Mouse (Mus musculus): Measurements from ENCODE around the gene Phf1.
"Not testable (repeated sequence)": the region's sequence is repeated elsewhere in the genome, so short reads cannot be mapped to it uniquely, and the experiment has no call there.

The Phf1 gene

DNA sequence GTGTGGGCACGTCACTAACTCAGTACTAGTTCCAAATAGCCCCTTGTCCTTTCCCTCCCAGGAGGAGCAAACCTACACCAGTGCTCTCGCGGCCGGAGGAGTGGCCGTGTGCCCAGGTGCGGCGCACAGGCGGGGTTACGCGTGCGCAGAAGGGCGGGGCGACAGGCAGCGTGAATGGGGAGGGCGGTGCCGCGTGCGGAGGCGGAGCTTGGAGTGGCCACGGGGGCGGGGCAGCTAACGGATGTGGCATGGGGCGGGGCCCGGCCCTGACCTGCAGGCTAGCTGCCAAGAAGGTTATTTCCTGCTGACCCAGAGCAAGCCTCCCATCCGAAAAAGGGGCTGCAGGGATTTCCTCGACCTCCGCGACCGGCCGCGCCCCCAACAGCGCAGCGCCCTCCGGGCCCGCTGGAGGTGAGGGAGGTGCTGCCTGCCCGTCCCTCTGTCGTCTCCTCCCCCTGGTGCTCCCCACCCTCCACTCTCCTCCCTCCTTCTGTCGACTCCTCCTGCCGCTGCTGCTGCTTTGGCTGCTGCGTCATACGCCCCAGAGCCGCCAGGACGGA lies at the start of gene Phf1:
Phf1 (plus strand) TSS at position 214 of the 560 bp plus-strand sequence.
- peak; percentile 97 for DNase-seq (ENCODE audit: low spot score)

DNA sequence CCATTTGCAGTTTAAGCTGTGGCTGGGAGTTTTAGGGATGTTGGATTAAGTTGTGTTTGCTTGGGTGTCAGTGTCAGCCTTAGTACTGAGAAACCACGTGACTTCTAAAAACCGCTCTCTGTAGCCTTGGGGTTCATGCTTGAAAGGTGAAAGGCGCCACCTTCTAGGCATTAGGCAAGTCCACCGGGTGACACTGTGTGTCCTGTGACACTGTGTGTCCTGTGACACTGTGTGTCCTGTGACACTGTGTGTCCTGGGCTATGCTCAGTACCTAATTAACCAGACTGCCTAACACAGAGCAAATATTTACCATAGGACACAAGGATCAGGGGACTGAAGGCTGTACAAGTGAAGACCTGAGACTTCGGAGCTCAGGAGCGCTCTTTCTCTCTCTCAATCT lies 49.3 kb upstream of the Phf1 start:
- peak; percentile 59 for DNase-seq (ENCODE audit: low spot score)

DNA sequence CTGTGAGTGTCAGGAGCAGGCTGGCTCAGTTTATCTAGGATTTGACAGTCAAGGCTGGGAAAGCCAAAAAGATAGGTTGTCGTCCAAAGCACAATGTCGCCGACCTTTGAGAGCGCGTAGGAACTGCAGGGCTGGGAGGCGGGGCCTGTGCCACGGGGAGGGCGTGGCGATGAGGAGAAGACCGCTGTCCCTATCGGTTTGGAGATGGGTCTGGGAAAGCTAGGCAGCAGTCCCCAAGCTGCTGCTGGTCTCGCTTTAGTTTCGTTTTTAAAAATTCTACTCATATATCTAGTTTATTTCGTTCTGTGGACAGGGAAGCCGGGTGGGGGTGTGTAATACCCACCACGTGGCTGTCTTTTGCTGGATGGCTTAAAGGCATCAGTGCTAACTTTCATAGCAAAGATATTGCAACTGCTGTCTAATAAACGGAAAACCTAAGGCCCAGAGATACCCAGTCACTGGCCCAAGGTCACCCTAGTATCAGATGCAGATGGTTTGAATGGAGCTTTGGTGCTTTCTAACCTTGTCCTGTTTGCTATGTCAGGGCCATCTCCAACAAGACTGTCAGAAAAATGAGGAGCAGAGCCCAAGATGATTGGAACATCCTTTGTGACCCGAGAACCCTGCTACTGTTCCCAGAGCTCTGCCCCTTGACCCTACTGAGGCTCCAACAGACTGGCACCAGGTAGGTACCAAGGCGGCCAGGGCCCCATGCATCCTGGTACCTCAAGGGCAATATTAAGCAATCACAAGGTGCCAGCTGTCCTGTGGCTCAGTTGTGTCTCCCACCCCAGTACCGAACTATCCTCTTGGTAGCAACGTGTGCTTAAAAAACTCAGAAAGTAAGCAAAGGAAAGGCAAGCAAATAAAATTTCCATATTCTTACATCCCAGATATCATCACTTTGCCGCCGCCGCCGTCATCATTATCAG lies 47.6 kb upstream of the Phf1 start:
- peak; percentile 85 for DNase-seq (ENCODE audit: low spot score)

DNA sequence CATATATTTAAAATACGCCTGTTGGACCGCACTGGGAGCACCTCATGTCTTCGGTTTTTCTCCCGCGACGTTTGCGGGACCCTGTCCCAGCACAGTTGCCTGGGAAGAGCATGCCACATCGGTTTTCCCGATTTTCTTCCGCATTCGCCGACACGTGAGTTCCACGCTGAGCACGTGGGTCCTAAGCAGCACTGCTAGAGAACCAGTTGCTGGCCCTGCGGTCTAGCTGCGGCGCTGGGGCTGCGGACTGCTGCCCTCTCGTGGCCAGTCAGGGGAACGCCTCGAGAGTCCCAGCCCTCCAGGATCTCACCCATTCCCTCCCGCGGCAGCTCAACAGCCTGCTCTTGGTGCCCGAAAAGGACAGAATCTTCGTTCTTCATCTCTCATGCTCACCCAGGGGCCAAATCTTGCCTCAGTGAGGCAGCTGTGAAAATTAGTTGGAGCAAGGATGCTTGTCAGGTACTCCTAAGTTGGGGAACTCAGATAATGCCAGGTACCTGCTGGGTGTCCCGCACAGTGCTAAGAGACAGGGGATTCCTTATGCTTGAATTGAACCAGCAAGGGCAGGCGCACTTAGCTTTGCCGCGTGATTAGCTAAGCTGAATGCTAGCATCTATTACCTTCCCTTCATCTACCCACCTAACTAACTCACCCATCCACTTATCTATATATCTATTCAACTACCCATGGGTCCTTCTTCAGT lies 46.7 kb upstream of the Phf1 start:
- DNase-seq (ENCODE audit: low spot score), result peak; percentile 73

DNA sequence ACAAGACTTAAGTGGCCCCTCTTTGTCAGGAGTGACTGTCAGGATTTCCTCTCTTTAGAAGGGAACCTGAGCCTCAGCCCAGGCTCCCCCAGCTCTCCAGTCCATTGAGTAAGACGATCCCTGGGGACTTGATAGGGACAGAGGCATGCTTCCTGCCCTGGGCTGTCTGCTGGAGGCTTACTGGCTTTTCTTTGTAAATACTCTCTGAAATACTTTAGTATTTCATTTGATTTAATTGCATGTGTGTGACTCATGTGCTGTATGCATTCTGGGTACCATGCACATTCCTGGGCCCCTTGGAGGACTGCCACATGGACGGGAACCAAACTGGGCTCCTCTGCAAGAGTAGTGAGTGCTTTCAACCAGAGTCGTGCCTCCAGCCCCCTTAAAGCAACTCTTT lies 44.9 kb upstream of the Phf1 start:
- no peak for DNase-seq (ENCODE audit: low spot score)

DNA sequence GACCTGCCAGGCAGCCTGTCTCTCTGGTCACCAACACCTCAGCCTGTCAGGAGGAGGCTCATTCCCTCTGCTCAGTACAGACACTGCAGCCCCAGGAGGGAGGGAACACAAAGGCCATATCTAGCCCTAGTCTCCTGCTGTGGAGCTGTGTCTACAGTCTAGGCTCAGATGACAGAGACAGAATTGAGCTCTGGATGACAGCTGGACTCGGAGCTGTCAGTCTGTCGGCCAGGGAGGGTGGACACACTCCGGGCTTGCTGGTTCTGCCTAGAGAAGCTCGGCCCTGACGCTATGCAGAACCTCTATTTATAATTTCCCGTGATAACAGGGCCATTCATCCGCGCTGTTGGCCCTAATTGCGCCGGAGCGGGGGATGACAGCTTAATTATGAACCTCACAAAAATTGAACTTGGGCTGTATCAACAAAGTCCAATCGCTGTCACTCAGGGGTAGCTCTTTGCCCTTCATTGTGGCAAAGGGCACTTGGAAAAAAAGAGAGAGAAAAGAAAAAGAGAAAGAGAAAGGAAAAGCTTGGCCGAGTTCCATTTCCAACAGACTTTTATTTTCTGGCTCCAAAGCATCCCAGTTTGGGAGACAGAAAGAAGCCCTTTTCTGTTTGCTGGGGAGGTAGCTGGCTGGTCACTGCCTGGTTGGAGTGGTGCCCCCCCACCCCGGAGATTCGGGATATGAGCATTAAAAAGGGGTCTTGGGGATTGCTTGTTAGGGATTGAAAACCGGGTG lies 40.0 kb upstream of the Phf1 start:
- DNase-seq (ENCODE audit: low spot score), result no peak

DNA sequence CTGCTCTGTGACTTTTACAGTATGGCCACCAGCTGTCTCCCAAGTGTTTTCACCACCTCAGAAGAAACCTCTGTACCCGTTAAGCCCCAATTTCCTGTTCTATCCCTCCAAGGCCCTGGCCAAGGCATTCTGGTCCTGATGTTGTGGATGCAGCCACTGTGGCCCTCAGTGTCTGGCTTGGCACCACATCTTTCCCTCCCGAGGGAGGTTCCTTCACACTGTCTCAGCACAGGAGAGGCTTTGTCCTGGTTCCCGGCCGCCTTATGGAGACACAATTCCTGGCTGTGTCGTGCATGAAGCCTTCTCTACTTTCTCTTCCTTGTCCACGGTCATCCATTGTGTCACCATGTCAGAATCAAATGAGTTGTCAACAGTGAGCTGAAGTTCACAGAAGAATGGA lies 39.4 kb upstream of the Phf1 start:
- no peak for DNase-seq (ENCODE audit: low spot score)

DNA sequence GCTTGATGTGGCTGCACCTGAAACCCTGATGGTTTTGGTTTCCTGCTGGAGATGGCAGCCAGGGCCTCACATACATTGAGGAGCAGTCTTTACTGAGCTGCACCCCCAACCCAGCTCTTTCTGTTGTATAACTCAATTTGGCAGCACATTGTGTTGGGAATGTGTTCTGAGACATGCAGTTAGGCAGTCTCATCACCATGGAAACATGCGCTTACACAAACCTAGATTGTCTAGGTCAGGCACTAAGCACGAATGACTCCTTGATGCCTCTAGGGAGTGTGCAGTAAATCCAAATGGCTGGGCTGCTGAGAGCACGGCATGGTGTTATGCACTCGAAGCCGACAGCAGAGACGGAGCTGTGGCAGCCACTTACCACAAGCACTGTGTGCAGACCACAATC lies 38.5 kb upstream of the Phf1 start:
- no peak for DNase-seq (ENCODE audit: low spot score)

DNA sequence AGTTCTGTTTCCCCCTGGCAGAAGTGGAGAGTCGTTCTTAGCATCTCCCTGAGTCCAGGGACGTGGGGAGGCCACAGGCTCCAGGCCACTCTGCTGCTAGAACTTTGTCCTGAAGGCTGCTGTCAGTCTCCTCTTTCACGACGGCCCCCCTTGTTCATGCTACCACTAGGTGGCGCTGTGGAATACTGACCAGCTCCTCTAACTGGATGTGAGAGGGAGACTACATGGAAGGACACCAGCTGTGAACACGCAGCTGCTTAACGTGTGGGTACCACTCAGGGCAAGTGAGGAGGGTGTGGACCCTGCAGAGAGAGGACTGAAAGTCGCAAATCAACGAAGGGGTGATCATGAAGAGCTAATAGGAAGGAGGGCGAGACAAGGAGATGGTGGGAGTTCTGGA lies 37.3 kb upstream of the Phf1 start:
- no peak for DNase-seq (ENCODE audit: low spot score)

DNA sequence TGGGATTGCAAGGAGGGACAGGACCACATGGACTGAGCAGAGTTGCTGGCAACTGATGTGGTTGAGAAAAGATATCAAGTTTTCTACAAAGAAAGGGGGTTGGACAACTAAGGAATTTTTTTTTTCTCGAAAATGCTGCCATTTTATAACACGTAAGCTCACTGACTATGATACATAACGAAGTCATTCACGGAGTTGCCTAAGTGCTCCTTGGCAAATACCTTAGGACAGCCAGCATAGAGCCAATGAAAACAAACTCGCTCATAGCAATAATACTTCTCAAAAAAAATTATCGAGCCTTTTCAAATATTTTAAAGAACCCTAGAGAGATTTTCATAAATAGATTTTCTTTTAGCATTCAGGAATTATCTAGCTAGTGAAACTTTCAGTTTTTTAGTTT lies 31.9 kb upstream of the Phf1 start:
- no peak for DNase-seq (ENCODE audit: low spot score)

DNA sequence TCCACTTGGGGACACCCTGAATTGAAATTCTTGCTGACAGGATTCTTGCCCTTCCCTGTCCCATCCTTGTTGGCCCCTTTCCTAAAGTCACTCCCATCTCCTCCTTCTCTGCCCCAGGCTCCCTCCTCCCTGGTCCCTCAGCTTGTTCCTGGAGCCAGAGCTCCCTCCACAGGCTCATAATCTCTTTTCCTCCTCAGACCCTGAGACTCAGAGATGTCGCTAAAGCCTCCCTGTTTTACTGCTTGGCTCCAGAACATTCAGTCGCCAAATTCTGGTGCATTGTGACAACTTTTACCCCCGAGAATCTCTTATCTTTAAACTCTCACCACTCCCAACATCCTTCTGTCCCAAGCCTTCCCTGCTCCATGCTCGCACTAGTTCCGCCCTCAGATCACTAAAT lies 28.5 kb upstream of the Phf1 start:
- DNase-seq (ENCODE audit: low spot score), result no peak

DNA sequence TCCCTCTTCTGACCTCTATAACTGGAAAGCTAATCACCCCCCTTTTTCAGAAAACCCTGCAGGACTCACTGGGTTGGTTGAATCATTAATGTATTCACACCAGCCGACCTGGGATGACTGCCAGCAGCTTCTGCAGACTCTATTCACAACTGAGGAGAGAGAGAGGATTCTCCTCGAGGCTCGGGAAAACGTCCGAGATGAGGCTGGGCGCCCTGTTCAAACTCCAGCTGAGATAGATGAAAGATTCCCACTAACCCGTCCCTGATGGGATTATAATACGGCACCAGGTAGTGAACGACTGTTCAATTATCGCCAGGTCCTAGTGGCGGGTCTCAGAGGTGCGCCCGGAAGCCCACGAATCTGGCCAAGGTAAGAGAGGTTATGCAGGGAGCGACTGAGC lies 25.3 kb upstream of the Phf1 start:
- DNase-seq (ENCODE audit: low spot score), result not testable (repeated sequence)

DNA sequence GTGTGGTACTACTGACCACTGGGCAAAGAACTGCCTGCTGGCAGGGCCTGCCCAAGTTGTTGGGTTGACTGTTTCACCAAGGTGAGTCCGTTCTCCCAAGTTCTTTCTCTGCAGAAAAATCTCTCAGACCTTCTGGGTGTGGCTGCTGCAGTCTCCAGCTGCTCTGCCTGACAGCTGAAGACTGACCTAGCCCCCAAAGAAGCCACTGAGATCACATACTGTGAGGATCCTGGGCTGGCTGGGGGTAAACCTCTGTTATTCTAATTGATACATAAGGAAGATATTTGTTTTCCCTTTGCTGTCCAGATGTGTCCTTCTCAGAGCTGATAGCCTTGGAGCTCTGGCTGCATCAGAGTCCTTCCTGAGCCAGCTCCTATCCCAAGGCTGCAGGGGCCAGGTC lies 17.6 kb upstream of the Phf1 start:
- DNase-seq (ENCODE audit: low spot score), result no peak

DNA sequence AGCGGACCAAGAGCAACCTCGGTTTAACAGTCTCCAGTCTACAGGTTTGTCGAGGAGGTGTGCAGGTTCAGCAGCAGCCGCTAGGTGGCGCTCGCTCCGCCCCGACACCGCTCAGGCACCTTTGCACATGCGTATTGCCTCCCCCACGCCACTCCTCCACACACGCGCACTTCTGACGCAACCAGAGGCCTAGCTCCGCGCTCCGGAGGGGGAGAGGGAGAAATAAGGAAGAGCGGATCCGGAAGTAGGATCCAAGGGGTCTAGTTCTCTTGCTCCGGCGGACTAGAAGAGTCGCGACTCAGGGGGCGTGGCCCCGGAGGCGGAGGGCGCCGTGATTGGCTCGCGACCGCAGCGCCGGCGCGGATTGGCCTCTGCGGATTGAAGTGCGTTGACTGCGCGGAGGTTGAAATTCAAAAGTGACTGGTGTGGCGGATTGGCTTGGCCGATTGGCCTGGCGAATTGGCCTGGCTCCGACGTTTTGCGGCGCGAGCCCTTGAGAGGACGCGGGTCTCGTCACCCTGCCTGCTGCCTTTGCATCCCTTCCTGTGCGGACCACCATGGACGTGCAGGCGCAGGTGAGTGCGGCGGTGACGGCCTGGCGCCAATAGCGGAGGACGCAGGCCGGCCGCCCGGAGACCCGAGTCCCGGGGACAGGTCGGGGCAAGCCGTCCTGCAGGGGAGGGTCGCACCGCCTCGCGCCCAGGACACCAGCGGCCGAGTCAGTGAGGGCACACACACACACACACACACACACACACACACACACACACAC lies 16.0 kb upstream of the Phf1 start, which contains the start of gene Kifc5b:
Kifc5b (plus strand) TSS at position 381 of the 772 bp plus-strand sequence.
- peak; percentile 99 for DNase-seq (ENCODE audit: low spot score)

DNA sequence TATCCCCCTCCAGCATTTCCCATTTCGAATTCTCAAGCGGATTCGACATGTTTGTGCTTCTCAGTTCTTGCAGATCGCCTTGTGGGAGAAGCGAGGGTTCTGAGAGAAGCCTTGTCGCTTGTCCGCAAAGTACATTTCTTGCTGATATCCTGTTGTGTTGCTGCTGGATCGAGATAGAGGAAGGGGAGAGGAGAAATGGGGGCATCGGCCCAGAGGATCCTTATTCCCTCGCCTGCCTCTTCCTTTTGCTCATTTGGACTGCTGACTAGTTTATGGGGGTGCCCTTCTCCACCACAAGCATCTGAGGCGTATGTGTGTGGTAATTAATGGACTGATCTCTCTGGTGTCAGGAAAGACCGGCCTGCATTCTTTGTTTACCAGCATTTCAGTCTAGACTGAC lies 15.3 kb upstream of the Phf1 start:
- DNase-seq (ENCODE audit: low spot score), result not testable (repeated sequence)

DNA sequence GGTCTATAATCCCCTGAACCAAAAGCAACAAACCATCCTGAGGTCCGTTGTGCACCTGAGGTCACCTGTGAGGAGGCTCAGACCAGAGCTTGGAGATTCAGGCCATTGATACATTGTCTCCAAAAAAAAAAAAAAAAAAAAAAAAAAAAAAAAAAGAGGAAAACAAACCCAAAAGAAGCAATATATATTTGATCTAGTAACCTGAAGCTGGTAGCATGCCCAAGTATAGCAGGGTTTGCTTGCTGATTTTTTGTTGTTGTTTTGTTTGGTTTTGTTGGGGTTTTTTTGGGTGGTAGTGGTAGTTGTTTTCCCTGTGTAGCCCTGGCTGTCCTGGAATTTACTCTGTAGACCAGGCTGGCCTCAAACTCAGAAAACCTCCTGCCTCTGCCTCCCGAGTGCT lies 14.5 kb upstream of the Phf1 start:
- no peak for DNase-seq (ENCODE audit: low spot score)

DNA sequence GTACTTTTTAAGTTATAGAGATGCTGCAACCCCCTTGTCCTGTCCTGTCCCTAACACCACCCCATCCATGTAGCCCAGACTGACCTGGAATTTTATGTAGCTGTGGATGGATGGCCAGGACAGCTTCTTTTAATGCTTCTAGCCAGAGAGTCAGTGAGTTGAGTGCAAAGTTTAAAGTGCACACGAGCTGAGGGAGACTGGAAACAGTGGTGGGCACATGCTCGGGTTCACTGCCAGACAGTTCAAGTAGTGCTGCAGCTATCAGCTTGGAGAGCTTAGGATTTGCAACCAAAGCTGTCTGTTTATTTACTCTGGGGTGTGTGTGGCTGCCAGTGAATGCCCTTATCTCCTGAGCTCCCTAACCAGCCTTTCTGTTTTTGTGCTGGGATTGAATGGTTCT lies 13.3 kb upstream of the Phf1 start:
- peak; percentile 53 for DNase-seq (ENCODE audit: low spot score)

DNA sequence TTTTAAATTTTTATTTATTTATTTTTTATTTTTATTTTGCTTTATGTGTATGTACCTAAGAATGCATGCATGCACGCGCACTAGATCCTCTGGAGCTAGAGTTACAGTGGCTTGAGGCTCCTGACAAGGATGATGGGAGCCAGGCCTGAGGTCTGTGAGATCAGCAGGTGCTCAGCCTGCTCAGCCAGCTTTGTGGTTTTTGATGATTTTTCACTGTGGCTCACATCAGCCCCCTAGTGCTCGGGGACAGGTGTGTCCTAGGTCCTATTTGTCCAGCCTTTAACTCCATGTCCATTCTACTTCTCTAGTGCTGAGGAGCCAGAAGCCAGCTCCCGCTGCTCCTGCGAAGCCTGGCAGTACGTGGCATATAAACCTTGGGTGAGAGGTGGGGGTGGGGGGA lies 10.5 kb upstream of the Phf1 start:
- not testable (repeated sequence) for DNase-seq (ENCODE audit: low spot score)

DNA sequence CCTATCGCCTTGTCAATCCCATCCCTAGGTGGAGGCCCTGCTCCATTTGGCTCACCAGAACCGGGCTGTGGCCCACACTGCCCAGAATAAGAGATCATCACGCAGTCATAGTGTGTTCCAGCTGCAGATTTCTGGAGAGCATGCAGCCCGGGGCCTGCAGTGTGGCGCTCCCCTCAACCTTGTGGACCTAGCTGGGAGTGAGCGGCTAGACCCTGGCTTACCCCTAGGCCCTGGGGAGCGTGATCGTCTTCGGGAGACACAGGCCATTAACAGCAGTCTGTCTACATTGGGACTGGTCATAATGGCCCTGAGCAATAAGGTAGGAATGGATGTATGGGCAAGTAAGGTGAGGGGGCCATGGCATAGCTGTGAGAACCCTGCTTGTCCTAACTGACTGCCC lies 7.4 kb upstream of the Phf1 start:
- DNase-seq (ENCODE audit: low spot score), result not testable (repeated sequence)

DNA sequence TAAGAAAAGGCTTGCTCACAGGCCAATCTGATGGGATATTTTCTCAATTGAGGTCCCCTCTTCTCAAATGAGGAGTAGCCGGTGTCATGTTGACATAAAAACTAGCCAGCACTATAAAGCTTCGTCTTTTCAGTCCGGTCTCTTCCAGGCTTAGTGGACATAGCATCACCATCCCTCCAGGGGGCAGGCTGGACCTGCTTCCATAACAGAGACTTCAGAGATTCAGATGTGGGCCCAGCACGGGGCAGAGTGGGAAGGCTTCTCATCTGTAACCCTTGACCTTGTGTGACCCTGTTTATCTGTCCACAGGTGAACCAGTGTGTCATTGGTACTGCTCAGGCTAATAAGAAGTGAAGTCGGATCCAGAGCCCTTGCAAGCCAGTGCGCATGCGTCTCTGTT lies 1.1 kb upstream of the Phf1 start:
- not testable (repeated sequence) for DNase-seq (ENCODE audit: low spot score)

DNA sequence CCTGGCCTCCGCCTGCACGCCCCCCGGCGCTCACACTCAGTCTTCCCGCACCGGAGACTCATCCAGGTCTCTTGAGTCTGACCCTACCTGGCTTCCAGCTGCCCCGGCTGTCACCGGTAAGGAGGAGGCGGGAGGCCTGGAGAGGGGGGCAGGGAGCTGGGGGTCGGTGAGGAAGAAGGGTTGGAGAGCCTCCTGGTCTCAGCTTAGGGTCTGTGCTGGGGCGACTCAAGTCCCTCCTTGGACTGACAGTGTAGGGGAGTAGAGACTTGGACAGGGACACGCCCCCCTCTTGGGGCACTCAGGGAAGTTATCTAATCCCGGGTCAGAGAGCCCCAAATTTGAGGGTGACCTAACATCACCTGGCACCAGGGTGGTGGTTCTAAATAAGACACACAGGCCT lies 567 bp downstream of the Phf1 start:
- DNase-seq (ENCODE audit: low spot score), result no peak

Data from yolk sac, embryonic 10.5 days (tissue).